Mouse (Mus musculus) neural tube, embryonic 13.5 days (tissue): Measurements from ENCODE around the gene Pan3. TPM values are rescaled to one million over a fixed set of nuclear protein-coding genes. Genes with fewer than 3 reads are reported as not detected.

Experiments used
- ATAC-seq: fragments of 200-750 bp; cut with Nextera tagmentation; 2 replicates; pipeline ENCODE4 v1.8.0; 2017; ENCODE audit warnings: low read depth, mild to moderate bottlenecking, moderate TSS enrichment, moderate library complexity
- H3K27ac ChIP-seq: fragments of 300-500 bp; sonication (generic); replicated peaks from 2 replicates; pipeline ENCODE4 v1.5.1; 2015; ENCODE audit warnings: moderate library complexity, mild to moderate bottlenecking, inconsistent platforms
- H3K27me3 ChIP-seq: fragments of 300-500 bp; sonication (generic); 2 replicates; pipeline ENCODE4 v1.6.1; 2015; ENCODE audit warnings: mild to moderate bottlenecking, inconsistent platforms
- H3K36me3 ChIP-seq: fragments of 300-500 bp; sonication (generic); 2 replicates; pipeline ENCODE4 v1.6.1; 2015; ENCODE audit warnings: mild to moderate bottlenecking, inconsistent platforms
- H3K4me1 ChIP-seq: fragments of 300-500 bp; sonication (generic); replicated peaks from 2 replicates; pipeline ENCODE4 v1.6.1; 2015; ENCODE audit warnings: inconsistent platforms
- H3K4me2 ChIP-seq: fragments of 300-500 bp; sonication (generic); 2 replicates; pipeline ENCODE4 v1.6.1; 2015; ENCODE audit warnings: inconsistent platforms, mild to moderate bottlenecking, moderate library complexity
- H3K4me3 ChIP-seq: fragments of 300-500 bp; sonication (generic); 2 replicates; pipeline ENCODE4 v1.5.1; 2015; ENCODE audit warnings: mild to moderate bottlenecking, inconsistent platforms
- H3K9ac ChIP-seq: fragments of 300-500 bp; sonication (generic); 2 replicates; pipeline ENCODE4 v1.6.1; 2015; ENCODE audit warnings: moderate library complexity, mild to moderate bottlenecking, inconsistent platforms
- H3K9me3 ChIP-seq: fragments of 300-500 bp; sonication (generic); 2 replicates; pipeline ENCODE4 v1.6.1; 2016; ENCODE audit warnings: inconsistent platforms
- WGBS: fragments of 180-500 bp; shearing (Covaris S2); methylation state at CpG from one replicate; pipeline ENCODE4 v1.1.7; 2015; 5-methylcytosine and 5-hydroxymethylcytosine counted together
- polyA plus RNA-seq: library from polyadenylated mRNA; unstranded; fragments of >200 nt; fragmentation: Nextera tagmentation; extraction: Ambion mirVana; gene quantifications from 2 replicates; pipeline ENCODE4 v1.2.1, GENCODE M21; 2015

Pan3 gene
- polyA plus RNA-seq, 1 experiment from 2014 or later = 69.1 TPM

- Histone ChIP-seq H3K9ac (no peak overlapping the region), H3K36me3 (no peaks in the 10 kb centered on the region), H3K4me1 (no peaks in the 10 kb centered on the region), H3K27ac (no peak overlapping the region), H3K4me2 (no peak overlapping the region), H3K9me3 (no peaks in the 10 kb centered on the region), H3K27me3 (no peaks in the 10 kb centered on the region), H3K4me3 (no peak overlapping the region)
- ATAC-seq = no peak
- 71% methylated on average over 8 of the region's 8 CpGs for WGBS
These were observed 144.6 kb downstream of the Pan3 start for GRCm38 (mm10) chr5:147574517-147574916.

GRCm38 (mm10) chr5:147577003-147577402 lies 147.0 kb downstream of the Pan3 start:
- Histone ChIP-seq H3K27me3 (no peaks in the 10 kb centered on the region), H3K4me3 (no peak overlapping the region), H3K36me3 (no peaks in the 10 kb centered on the region), H3K9me3 (no peaks in the 10 kb centered on the region), H3K4me1 (no peaks in the 10 kb centered on the region), H3K4me2 (no peak overlapping the region), H3K27ac (no peak overlapping the region), H3K9ac (no peak overlapping the region)
- WGBS = 84% methylated on average over 6 of the region's 6 CpGs
- ATAC-seq = no peak

GRCm38 (mm10) chr5:147579148-147579547 lies 149.2 kb downstream of the Pan3 start:
- 93% methylated on average over 7 of the region's 7 CpGs for WGBS
- Histone ChIP-seq H3K36me3 (no peaks in the 10 kb centered on the region), H3K4me1 (no peaks in the 10 kb centered on the region), H3K27me3 (no peaks in the 10 kb centered on the region; the same call in 1 of the 2 replicates), H3K4me3 (no peak overlapping the region), H3K4me2 (no peak overlapping the region), H3K9me3 (no peaks in the 10 kb centered on the region), H3K9ac (no peak overlapping the region), H3K27ac (no peak overlapping the region)
- ATAC-seq = no peak

GRCm38 (mm10) chr5:147579691-147580090 lies 149.7 kb downstream of the Pan3 start:
- Histone ChIP-seq H3K4me2 (no peak overlapping the region), H3K9me3 (no peaks in the 10 kb centered on the region), H3K4me3 (no peak overlapping the region), H3K36me3 (no peaks in the 10 kb centered on the region), H3K27me3 (no peaks in the 10 kb centered on the region; the same call in 1 of the 2 replicates), H3K4me1 (no peaks in the 10 kb centered on the region), H3K27ac (no peak overlapping the region), H3K9ac (no peak overlapping the region)
- 80% methylated on average over 8 of the region's 8 CpGs for WGBS
- ATAC-seq = no peak

GRCm38 (mm10) chr5:147580181-147580580 lies 150.2 kb downstream of the Pan3 start:
- Histone ChIP-seq H3K4me2 (no peak overlapping the region), H3K9me3 (no peaks in the 10 kb centered on the region), H3K9ac (no peak overlapping the region), H3K27me3 (no peaks in the 10 kb centered on the region; the same call in 1 of the 2 replicates), H3K36me3 (no peaks in the 10 kb centered on the region), H3K4me1 (no peaks in the 10 kb centered on the region), H3K27ac (no peak overlapping the region), H3K4me3 (no peak overlapping the region)
- no peak for ATAC-seq
- WGBS = 68% methylated on average over 13 of the region's 13 CpGs

GRCm38 (mm10) chr5:147583702-147584298 lies 153.8 kb downstream of the Pan3 start:
- no peaks in the 10 kb centered on the region for H3K4me1 ChIP-seq
- no peak overlapping the region for H3K27ac ChIP-seq
- H3K4me3 ChIP-seq = no peak overlapping the region
- H3K36me3 ChIP-seq = no peaks in the 10 kb centered on the region
- H3K27me3 ChIP-seq = no peaks in the 10 kb centered on the region; the same call in 1 of the 2 replicates
- no peak overlapping the region for H3K9ac ChIP-seq
- no peak overlapping the region for H3K4me2 ChIP-seq
- 50% methylated on average over 14 of the region's 14 CpGs for WGBS
- ATAC-seq = no peak
- H3K9me3 ChIP-seq = no peaks in the 10 kb centered on the region

- H3K36me3 ChIP-seq = no peaks in the 10 kb centered on the region
- no peak for ATAC-seq
- no peak overlapping the region for H3K4me3 ChIP-seq
- no peak overlapping the region for H3K27ac ChIP-seq
- H3K4me1 ChIP-seq = no peaks in the 10 kb centered on the region
- no peak overlapping the region for H3K4me2 ChIP-seq
- H3K9ac ChIP-seq = no peak overlapping the region
- WGBS = 77% methylated on average over 9 of the region's 9 CpGs
- no peaks in the 10 kb centered on the region; the same call in 1 of the 2 replicates for H3K27me3 ChIP-seq
- H3K9me3 ChIP-seq = no peaks in the 10 kb centered on the region
These were observed 154.7 kb downstream of the Pan3 start for GRCm38 (mm10) chr5:147584648-147585047.

GRCm38 (mm10) chr5:147585070-147585469 lies 155.1 kb downstream of the Pan3 start:
- H3K4me3 ChIP-seq = no peak overlapping the region
- no peaks in the 10 kb centered on the region; the same call in 1 of the 2 replicates for H3K27me3 ChIP-seq
- no peak overlapping the region for H3K27ac ChIP-seq
- no peak for ATAC-seq
- H3K36me3 ChIP-seq = no peaks in the 10 kb centered on the region
- no peak overlapping the region for H3K9ac ChIP-seq
- H3K4me1 ChIP-seq = no peaks in the 10 kb centered on the region
- H3K9me3 ChIP-seq = no peaks in the 10 kb centered on the region
- 78% methylated on average over 1 of the region's 1 CpGs for WGBS
- no peak overlapping the region for H3K4me2 ChIP-seq

- Histone ChIP-seq H3K27me3 (no peaks in the 10 kb centered on the region), H3K9me3 (no peaks in the 10 kb centered on the region), H3K4me1 (no peaks in the 10 kb centered on the region), H3K4me2 (no peak overlapping the region), H3K4me3 (no peak overlapping the region), H3K9ac (no peak overlapping the region), H3K27ac (no peak overlapping the region), H3K36me3 (no peaks in the 10 kb centered on the region)
- no peak for ATAC-seq
- 58% methylated on average over 12 of the region's 12 CpGs for WGBS
These were observed 159.9 kb downstream of the Pan3 start for GRCm38 (mm10) chr5:147589814-147590213.

GRCm38 (mm10) chr5:147597825-147598224 lies 167.9 kb downstream of the Pan3 start:
- Histone ChIP-seq H3K27me3 (no peaks in the 10 kb centered on the region), H3K4me1 (peaks cover 11% of the 10 kb centered on the region; the same call in 1 of the 2 replicates), H3K4me3 (no peak overlapping the region), H3K27ac (no peak overlapping the region; the same call in 1 of the 2 replicates), H3K4me2 (no peak overlapping the region), H3K9me3 (no peaks in the 10 kb centered on the region), H3K9ac (no peak overlapping the region), H3K36me3 (no peaks in the 10 kb centered on the region)
- no peak for ATAC-seq
- WGBS = 63% methylated on average over 16 of the region's 16 CpGs

Other genes starting within 250 kb of the Pan3 start
- 5.3 and 7.1 TPM in 2 replicates for gene Gsx1, start 241.5 kb upstream of the Pan3 start, polyA plus RNA-seq
- not detected in 2 replicates for gene Pdx1, start 160.2 kb upstream of the Pan3 start, polyA plus RNA-seq
- not detected in 2 replicates for gene Cdx2, start 122.9 kb upstream of the Pan3 start, polyA plus RNA-seq
- not detected in 2 replicates for gene Urad, start 107.7 kb upstream of the Pan3 start, polyA plus RNA-seq
- gene Flt3, start 29.7 kb upstream of the Pan3 start, polyA plus RNA-seq = 0.64 and 0.95 TPM in 2 replicates